Mouse (Mus musculus): ENCODE data around the gene Pdgfb.

Pdgfb gene

DNA sequence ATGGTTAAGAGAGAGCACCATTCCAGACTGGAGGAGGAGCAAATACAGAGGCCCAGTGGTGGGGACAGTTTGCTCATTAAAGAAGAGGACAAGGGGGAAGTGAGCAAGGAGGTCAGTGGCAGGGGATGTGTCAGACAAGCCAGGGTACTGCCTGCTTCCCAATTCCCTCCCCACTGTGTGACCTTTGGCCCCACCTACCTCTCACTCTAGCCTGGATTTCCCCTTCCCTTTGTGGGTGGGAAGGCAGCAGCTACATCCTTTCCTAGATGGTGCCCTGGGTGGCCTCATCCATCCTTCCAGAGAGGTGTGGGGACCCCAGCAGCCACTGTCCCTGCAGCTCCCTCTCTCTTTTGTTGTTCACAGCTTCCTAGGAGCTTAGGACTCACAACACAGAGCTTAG is 20.1 kb upstream of the Pdgfb start:
- no peak for DNase-seq (ENCODE audit: low spot score)

DNA sequence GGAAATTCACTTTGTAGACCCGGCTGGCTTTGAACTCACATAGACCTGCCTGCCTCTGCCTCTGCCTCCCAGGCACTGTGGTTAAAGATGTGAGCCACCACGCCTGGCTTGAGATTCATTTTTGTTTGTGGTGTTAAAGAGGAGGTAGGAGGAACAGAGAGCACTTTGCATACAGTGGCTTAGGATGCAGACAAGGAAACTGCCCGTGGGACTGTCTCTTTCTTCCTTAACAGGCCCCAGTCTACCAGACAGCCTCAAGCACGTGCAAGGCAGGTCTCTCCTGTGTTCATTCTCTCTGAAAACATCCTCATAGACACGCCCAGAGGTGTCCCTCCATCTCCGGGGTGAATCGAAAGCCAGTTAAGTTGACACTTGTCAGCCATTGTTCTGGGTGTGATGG is 19.6 kb upstream of the Pdgfb start:
- no peak for DNase-seq (ENCODE audit: low spot score)

DNA sequence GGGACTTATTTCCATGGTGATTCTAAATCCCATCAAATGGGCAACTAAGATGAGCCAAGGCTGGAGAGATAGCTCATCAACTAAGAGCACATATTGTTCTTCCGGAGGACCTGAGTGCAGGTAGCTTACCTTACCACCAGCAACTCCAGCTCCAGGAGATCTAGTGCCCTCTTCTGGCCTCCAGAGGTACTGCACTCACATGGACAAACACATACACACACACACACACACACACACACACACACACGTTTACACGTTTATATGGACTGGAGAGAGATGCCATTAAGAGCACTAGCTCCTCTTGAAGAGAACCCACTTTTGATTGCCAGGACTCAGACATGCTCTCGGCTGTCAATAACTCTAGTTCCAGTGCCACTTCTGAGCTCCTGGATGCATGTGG is 16.4 kb upstream of the Pdgfb start:
- DNase-seq (ENCODE audit: low spot score), result no peak

DNA sequence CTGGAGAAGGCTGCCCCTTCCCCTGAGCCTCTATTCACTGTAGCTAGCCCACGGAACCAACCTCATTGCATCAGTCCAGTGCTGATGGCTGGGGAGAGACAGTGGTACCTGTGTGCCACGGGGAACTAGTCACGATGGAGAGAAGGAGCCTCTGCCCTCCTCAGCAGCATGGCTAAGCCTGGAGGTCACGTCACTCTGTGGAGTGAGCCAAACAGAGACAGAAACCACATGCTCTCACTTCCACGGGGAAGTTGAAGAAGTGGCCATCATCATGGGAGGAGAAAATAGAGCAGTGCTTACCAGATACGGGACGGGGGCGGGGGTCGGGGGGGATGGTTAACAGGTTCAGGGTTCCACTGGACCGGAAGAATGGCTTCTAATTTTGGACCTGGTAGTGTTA is 15.6 kb upstream of the Pdgfb start:
- no peak for DNase-seq (ENCODE audit: low spot score)

DNA sequence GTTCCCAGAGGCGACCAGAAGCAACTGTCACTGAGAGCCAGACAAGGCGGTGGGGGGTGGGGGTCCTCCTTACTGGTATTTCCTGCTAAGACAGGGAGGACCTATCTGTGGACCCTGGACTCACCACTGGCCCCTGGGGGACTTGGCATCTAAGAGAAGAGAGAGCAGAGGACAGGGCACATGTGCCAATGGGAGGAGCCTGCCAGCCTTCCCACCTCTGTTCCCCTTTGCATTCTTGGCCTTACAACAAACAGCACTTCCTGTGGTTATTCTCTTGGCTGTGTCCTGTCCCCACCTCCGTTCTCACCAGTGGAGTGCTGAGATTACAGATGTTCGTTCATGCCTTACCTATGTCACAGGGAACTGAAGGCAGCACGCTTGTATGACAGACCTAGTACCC is 14.1 kb upstream of the Pdgfb start:
- no peak for DNase-seq (ENCODE audit: low spot score)

DNA sequence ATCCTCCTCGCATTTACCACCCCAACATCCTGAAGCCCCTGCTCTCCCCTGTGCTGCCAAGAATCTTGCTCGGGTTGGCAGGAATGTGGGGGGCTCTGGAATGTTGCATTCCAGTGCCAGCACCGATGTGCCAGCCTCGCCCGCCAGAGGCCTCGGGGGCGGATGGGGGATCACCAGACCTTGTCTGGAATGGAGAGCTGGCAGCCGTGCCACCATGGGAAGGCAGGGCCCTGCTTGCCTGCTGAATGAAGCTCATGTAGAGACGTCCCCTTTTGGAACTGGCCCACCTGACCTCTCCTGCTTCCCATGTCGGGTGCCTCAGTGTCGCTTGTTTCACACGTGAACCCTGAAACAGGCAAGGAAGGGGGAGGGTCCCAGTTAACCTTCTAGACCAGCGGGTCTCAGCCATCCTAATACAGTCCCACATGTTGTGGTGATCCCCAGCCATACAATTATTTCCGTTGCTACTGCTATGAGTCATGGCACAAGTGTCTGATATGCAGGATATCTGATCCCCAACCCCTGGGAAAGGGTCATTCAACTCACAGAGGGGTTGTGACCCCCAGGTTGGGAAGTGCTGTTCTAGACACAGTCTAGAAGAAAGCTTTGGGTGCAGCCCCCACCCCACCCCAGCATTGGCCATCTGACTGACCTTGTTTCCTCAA is 12.0 kb upstream of the Pdgfb start:
- DNase-seq (ENCODE audit: low spot score), result no peak

DNA sequence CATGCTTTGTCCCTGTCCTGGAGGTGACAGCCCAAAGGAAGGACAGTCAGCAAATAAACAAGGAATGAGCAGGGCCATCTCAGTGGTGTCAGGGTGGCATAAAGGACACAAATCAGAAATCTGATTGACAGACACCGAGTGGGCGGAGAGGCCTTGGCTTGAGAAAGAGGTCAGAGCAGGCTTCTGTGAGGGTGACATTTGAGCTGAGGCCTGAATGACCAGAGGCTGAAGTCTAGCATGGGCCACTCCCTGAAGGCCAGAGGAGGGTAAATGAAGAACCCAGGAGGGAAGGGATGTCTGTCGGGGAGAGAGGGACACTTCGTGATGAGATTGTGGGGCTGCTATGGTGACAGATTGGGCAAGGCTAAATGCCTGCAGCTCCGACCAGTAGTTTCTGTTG is 11.3 kb upstream of the Pdgfb start:
- no peak for DNase-seq (ENCODE audit: low spot score)

DNA sequence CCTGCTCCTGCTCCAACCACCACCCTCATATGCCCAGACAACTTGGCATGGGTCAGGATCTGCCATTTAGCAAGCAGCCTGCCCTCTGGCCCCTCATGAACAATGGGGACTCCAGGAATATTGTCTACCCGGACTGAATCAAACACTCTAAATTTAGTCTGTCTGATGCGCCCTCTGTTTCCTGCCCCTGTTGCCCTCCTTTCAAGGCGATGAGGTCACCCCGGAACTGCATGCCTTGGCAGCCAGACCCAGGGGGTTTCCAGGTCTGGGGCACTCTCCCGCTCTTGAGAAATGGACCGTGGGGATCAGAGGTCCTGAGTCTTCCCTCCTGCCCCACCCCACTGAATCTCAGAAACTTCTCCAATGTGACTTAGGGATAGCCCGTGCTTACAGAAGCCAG is 10.8 kb upstream of the Pdgfb start:
- no peak for DNase-seq (ENCODE audit: low spot score)

DNA sequence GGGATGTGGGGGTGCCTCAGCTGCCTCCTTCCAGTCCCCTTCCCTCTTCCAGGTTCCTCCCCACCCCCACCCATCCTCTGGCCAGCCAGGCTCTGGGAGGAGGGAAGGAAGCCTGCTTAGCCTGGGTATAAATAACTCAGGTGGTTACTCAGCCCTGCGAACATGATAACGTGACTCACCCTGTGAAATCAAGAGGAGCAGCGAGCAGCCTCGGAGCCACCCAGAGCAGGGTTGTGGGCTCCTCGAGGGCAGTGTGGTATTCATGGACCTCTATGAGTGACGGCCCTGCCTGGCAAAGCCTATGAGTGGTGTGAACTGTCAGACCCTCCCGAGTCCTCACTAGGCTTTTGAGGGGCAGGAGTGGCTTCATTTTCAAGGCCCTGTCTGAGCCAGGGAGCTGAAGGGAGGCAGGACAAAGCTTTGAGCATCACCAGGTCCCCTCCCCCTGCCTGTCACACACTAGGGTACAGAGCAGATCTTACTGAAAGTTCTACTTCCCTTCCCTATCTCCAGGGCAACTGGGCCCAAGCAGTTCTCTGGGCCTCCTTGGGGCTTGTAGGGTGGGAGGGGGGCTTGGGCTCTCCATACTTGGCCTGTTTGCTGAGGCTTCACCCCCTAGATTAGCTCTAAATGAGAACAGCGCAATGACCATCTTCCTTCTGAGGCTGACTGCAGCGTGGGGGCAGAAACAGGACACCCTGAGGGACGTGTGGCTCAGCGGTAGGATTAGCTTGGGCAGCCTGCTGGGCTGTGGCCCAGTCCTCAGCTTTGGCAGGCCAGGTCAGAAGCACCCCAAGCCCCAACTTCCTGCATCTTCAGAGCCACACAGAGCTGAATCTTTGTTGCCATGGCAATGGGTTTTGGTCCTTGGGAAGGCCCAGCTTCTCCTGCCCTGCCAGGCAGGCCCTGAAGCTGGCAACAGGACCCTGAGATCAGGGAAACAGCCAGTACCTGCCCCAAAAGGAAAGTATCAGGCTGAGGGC is 9.8 kb upstream of the Pdgfb start:
- no peak for DNase-seq (ENCODE audit: low spot score)

DNA sequence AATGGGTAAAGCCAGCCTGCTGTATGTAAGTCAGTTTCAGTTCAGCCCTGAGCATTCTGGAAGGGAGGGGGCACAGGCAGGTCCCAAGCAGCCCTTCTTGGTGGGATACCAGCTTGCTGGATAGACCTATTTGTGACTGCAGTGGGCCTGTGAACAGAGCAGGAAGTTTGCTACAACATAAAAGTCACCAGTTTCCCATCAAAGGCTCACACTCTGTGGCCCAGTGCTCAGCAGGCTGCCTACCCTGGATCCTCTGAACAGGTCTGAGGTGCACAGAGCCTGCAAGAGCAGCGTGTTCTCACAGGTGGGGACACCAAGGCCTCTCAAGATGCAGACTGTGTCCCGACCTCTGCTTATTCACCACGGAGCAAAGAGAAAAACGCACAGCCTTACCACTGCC is 5.7 kb upstream of the Pdgfb start:
- no peak for DNase-seq (ENCODE audit: low spot score)

DNA sequence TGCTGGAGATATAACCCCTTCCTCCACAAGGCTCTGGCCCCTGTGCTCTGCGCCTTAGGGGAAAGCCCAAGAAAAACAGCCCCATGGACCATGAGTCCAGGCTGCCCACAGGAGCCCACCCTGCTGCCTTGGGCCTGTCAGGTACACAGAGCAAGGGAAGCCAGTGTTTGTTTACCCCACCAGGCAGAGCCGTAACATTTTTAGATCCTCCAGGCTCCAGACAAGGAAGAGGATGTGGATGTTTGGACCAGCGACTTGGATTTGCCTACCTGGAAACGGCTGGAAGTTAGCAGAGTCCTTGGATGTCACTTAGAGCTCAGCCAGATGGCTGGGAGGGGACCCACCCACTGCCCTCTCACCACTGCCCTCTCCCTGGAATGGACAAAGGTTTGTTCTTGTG is 4.8 kb upstream of the Pdgfb start:
- DNase-seq (ENCODE audit: low spot score), result no peak

DNA sequence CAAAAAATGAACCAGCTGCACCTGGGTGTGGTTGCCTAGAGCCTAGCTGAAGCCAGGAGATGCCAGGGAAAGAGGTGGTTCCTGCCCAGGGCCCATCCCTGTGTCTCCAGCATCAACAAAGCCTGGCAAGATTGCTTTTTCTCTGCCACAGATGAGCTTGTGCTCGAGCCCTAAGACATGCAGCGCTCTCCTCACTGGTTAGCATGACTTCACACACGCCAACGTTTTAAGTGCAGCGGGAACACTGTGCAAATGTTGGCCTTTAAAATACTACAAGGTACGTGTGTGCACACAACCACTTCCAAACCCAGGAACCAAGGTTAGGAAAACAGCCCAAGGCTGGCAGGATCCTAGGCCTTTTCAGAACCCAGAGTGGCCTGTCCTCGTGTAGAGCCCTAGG is 4.4 kb upstream of the Pdgfb start:
- DNase-seq (ENCODE audit: low spot score), result no peak

DNA sequence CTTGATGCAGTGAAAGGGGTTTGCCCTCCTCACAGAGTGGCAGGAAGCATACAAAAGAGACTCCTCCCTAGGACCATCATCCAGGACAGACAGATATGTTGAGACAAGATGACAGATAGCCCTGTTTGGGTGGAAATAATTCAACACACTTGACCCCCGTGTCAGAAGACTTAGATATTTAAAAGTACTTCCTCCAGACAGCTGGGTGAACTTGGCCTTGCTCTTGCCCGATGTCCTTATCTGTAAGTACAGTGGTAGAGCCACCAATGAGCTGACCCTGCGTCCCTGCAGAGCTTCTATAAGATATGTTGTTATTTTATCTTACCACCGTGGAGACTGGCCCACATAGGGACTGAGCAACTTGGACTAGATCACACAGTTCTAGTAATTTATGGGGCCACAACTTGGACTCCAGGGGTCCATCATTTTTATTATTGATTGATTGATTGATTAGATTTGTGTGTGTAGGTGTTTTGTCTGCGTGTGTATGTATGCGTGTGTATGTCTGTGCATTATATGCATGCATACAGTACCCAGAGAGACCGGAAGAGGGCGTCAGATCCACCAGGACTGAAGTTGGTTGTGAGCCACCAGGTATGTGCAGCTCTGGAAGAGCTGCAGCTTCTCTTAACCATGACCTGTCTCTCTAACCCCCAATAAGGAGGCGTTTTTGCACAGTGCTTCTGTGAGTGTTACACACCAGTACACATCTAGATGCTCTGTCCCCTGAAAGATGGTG is 2.0 kb upstream of the Pdgfb start:
- DNase-seq (ENCODE audit: low spot score), result no peak

DNA sequence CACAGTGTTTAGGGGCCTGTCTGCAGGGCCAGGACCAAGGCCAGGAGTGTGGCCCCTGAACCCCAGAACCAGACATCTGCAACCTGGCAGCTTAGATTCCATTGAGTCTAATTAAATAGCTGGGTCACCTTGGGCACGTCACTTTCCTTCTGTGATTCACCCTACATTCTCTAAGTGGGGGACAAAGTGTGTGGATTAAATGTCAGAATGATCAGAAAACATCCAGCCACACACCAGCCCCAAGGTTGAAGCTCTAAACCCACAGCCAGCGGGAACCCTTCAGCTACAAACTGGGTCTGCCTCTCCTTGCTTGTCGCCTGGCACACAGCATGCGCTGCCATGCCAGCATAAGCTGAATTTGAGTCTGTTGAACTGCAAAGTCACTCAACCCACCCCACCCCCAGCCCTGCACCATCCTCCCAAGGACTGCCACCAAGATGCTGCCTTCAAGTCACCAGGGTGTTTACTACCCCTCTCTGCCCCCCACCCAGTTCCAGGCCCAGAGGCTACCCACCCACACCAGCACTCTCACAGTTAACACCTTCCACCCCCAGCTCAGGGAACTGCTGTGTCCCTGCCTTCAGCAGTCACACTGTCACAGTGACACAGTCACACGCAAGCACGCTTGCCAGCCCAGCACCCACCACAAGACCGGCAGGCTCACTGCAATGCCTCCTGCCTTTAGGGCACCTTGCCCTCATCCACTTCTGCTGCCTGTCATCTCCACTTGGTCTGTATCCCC is 605 bp upstream of the Pdgfb start:
- DNase-seq (ENCODE audit: low spot score), result no peak

DNA sequence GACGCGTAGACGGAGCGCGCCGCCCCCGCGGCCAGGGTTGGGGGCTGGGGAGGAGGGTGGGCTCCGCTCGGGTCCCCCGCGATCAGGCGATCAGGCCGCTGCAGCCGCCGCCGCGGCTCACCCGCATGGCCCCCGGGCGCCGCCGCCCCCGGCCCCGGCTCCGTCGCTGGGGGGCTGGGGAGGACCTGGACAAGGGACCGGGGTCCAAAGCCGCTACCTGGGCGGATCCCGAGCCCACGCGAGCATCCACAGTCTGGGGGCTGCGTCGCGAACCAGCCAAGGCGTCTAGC is 801 bp downstream of the Pdgfb start:
- no peak for DNase-seq (ENCODE audit: low spot score)

DNA sequence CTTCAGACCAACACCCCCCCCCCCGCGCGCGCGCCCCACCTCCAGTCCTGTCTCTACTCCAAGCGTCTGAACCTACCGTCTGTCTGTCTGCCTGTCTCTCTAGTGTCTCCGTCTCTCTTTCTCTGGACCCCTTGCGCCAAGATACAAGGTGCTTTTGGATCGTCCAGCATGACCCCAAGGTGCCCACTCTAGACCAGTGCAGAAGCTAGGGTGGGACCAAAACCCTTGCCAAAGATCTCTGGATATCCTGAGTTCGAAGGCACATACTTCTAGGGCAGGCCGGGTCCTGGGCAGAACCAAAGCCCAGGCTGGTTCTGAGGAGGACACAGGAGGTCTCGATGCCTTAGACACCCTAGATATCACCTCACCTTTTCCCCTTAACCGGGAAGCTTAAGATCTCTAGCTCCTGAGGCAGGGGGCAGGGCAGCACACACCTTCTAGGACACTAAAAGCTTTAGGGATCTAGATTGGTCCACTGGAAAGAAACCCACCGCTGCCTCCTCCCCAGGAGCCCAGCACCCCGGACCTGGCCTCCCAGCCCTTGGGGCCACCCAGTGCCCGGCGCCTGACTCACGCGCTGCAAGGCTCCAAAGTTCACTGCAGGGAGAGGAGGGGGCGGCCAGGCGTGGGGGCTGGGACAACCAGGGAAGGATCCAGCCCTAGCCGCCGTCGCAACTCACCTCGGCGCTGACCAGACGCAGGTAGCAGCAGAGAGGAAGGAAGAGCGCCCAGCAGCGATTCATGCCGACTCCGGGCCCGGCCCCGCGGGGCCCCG is 1.3 kb downstream of the Pdgfb start:
- DNase-seq (ENCODE audit: low spot score), result no peak

DNA sequence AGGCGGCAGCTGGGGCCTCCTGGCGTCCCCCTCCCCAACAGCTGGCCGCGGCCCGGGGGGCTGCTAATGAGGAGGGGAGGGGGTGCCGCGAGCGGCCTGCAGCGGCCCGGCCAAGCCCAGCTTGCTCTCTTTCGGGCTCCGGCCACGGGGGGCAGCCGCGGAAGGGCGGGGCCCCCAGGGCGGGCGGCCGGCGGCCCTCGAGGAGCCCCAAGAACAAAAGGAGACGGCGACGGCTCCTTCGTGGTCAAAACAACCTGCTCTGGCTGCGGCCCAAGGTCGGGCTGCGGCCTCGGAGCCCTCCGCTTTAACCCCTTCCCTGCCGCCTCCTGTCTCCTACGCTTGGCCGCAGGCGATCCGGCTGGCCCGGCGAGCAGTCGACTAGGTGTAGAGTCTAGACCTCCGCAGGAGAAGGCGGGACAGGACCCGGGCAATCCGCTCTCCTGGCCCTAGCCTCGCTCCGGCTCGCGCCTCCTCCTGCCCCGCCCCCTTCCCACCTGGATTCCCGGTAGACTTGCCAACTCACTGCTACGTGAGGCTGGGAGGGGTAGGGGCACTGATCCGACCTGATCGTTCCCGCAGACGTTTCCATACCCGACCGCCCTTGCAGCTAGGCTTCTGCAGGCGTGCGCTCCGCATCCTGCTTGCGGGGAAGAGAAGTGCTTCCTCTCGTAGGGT is 2.1 kb downstream of the Pdgfb start:
- DNase-seq (ENCODE audit: low spot score), result peak; percentile 48

DNA sequence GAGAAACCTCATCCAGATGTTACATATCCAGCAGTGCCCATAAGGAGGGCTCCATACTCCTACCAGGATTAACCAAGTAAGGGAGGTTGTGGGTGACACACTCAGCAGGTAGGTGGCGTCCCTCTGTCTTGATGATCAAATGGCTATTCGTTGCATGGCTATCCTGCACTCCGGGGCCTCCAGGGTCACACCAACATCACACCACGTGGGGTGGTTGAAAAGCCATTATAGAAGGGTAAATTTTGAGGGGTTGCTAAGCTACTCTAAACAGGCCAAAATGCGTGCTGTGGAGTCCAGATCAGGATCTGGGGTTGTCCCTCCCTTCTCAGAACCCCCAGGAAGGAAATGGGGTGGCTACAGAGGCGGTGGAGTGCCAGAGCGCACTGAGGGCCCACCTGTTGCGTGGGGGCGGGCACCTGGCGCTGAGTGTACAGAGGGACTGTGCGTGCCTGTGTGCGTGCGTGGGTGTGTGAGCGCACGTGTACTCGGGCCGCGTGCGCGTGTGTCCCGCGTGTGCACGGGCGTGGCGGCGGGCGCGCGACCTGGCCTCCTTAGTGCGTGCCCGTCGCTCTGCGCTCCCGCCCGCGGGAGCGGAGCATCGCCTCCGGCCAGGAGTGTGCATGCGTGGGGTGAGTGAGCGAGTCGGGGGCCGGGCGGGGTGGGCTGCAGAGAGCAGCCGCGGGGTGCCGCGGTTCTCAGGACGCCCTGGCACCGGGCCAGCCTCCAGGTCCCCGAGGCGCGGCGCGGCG is 2.8 kb downstream of the Pdgfb start:
- DNase-seq (ENCODE audit: low spot score), result no peak

DNA sequence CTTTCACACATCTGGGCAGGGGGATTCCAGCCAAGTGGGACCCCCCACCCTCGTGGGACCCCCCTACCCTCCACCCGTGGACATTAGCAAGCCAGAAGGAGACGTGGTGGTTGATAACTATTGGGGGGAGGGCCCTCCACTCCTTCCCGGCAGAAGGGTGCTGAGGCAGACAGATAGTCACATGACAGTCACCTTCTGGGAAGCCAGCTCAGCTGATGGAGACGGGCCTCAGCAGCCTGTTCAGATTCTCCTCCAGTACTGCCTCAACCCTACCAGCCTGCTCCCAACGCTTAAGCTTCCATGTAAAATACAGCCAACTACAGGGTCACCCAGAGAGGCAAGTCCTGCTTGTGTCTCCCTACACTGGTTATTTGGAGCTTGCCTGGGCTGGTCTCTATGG is 3.6 kb downstream of the Pdgfb start:
- no peak for DNase-seq (ENCODE audit: low spot score)

DNA sequence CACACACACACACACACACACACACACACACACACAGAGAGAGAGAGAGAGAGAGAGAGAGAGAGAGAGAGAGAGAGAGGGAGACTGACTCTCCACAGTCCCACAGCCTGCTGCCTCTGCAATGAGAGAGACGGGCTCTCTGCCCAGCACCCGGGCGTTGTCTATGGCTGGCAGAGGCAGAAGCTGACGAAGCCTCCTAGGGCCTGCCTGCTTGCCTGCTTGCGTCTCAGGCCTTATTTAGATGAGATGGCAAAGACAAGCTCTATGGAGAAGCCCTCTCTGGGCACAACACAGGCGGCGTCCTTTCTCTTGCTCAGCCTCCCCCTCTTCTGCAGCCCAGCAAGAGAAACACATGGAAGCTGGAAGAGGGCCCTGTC is 4.6 kb downstream of the Pdgfb start:
- DNase-seq (ENCODE audit: low spot score), result no peak

Data from ovary, postnatal 10 days (tissue).